Mouse (Mus musculus) layer of hippocampus, adult 18-20 months (tissue): Measurements from ENCODE around the gene Gm11009. TPM values are rescaled to one million over a fixed set of nuclear protein-coding genes. Genes with fewer than 3 reads are reported as not detected.
"Not testable (repeated sequence)": the region's sequence is repeated elsewhere in the genome, so short reads cannot be mapped to it uniquely, and the experiment has no call there.

Experiments used
- DNase-seq, 2 experiments: peaks; one replicate each; pipeline ENCODE4 v3.0.0; 2022; ENCODE audit warnings: low spot score in 2 of 2
- long read RNA-seq: library from polyadenylated mRNA; stranded (forward); transcript quantifications from one replicate; pipeline ENCODE4 v2.0.0, GENCODE M21; 2021
- total RNA-seq, 2 experiments: library from RNA; stranded (reverse); gene quantifications; 2 replicates each; pipeline ENCODE4 v1.2.3; 2021

Gm11009 gene
- not detected for total RNA-seq
- long read RNA-seq: 0 reads

DNA sequence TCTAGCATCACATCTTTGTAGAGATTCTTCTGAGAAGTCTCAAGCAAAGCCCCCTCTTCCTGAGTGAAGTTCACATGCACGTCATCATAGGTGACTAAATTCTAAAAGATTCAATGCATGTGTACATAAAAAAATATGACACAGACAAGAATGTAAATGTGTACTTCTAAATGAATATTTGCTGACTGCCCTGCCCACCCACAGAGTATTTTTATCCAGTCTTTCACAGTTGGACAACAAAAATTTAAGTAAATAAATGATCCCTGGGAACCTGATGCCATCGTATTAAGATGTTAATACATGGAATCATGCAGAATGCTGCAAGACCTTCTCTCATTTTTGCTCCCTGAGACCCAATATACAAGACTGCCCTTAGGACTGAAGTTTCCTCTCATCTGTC is at the start of gene Gm11009:
TSS of gene Gm11009 (minus strand) at position 101 of the 400 bp plus-strand sequence.
- not testable (repeated sequence) for DNase-seq

Other genes starting within 250 kb of the Gm11009 start
- 1 to 10 TPM; 6.0 to 8.1 TPM for gene Gm2004, start 169.7 kb downstream of the Gm11009 start, total RNA-seq
- gene 2210418O10Rik, start 92.9 kb downstream of the Gm11009 start, total RNA-seq: 1 to 10 TPM; 3.8 to 7.2 TPM
- 10 to 100 TPM; 25.3 to 25.7 TPM for gene Gm14435, start 104.1 kb upstream of the Gm11009 start, total RNA-seq
- gene Gm14434, start 167.3 kb upstream of the Gm11009 start, total RNA-seq: not detected
- not detected for gene Zfp967, start 201.6 kb upstream of the Gm11009 start, total RNA-seq